Mouse (Mus musculus) urinary bladder, postnatal 25 days (tissue): ENCODE measurements around the gene Actl11.
A peak's percentile ranks its signal among the peaks of the same experiment; 100 is the strongest.

Experiments
- DNase-seq: peaks from one replicate; pipeline ENCODE4 v3.0.0; 2022; ENCODE audit warnings: low spot score

Actl11 gene

DNA sequence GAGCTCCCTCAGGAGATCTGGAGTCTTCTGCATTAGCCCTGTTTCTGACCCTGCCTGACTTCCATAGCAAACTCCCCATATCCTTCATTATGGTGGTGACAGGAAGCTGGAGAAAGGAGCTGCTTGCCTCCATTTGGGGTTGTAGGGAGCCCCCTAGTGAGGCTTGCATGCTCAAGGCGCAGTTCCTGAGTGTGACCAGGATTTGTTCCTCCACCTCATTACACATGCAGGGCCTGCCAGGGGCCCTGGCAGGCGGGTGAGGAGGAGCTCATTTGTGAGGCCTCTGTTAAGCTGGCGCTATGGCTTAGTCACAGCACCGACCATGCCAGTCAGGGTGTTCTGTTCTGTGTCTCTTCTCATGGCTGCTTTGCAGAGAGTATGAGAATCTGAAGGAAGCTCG, 33.6 kb downstream of the Actl11 start:
- no peak for DNase-seq

- DNase-seq = no peak
These were observed 34.6 kb downstream of the Actl11 start for GRCm38 (mm10) chr9:107962916-107963315.

DNA sequence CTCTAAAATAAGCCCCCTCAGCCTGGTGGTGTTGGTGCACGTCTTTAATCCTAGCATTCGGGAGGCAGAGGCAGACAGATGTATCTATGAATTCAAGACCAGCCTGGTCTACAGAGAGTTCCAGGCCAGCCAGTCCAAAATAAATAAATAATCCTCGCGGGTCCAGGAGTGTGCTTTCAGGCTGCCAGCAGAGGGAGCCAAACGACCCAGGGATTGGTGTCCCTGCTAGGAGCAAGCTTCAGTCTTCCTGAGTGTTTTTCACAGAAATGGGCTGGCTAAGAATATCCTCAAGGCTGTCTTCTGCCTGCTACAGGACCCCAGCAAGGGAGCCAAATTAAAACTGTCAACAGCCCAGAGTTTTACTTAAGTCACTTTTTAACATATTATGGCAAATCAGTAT, 35.4 kb downstream of the Actl11 start:
- DNase-seq = peak; percentile 72

DNA sequence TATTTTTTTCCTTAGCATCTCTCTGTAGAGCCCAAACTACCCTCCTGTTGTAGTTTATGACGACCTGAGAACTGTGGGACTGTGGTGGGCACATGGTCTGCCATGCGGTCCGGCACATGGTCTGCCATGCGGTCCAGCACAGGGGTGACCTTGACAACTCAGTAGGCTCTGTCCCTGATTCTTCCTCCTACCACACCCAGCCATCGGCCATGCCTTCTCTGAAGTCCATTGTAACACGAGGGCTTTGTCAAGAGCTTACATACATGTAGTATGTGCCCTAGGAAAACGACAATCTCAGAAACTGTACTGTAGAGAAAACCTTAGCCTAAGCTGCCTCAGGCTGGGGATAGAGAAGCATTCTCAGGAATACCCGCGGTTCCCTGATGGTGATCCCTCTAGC, 36.4 kb downstream of the Actl11 start:
- no peak for DNase-seq

GRCm38 (mm10) chr9:107966676-107967075, 38.4 kb downstream of the Actl11 start:
- no peak for DNase-seq

DNA sequence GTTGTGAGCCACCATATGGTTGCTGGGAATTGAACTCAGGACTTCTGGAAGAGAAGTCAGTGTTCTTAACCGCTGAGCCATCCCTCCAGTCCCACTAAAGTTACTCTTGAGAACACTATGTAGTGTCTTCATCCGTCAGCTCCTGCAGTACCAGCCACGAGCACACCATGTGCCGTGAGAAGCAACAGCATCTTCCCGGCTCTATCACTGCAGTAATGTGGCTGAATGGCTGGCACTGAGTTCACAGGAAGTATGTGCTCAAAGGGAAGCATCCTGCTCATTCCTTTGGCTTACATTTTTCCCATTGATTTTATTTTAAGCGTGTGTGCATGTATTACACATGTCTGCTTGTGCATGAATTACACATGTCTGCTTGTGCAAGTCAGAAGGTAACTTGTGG, 39.2 kb downstream of the Actl11 start:
- no peak for DNase-seq

DNA sequence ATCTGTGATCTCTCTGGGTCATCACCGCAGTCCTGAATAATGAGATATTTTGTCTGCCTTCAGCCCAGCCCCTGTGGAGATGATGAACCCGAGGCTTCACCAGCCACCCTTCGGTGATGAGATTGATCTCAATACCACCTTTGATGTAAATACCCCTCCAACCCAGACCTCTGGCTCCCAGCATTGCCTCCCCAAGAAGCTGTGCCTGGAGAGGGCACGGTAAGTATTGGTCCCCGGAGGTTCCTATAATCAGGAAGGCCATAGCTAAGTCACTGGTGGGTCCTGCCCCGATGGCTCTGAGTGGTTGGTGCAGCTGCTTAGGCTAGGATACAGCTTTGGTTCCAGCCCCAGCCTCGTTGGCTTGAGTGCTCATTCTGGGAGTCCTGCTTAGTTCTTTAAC, 40.3 kb downstream of the Actl11 start:
- DNase-seq = no peak

DNA sequence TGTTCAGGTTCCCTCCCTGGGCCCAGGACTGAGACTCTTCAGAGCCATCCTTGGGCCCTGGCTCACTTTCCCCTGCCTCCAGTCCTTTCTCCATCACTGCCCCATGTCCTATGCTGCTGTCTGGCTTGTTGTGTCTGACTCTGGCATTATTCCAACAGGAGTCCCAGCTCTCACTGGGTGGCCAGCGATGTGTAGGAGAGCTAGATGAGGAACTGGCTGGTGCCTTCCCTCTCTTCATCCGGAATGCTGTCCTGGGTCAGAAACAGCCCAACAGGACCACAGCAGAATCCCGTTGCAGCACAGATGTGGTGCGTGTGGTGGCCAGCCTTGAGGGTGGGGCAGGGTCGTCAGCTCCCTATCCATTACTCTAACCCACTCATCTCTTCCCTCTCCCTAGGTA, 42.0 kb downstream of the Actl11 start:
- no peak for DNase-seq

DNA sequence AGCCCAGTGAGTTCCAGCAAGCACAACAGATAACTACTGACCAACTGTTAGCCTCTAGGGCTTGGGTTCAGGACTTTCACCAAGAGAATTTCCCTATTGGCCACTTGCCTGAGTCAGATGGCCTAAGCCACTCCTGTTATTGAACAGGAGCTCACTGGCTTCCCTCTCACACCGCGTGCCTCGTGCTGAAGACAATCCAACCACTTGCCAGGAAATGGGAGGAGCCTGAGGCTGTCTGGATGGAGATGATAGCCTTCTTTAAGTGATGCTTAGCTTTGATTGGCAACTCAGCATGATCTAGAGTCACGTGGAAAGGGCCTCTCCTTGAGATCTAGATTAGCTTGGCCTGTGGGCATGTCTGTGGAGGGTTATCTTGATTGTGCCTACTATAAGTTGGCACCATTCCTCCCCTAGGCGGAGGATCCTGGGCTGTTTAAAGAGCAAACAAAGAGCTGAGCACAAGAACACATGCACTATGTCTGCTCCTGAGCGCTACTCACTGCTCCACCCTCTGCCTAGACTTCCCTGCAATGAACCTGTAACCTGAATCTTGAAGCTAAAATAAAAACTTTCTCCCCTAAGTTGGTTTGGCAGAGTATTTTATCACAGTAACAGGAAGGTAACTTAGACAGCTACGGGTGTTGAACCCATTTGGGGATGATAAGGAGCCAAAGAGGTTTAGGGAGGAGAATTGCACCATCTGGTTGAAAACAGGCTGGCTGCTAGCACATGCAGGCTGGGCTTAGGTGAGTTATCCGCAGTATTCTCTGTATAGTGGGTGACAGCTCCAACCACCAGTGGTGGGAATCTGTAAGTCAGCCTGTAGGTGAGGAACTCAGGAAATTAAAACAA, 43.6 kb downstream of the Actl11 start:
- DNase-seq = no peak

GRCm38 (mm10) chr9:107974491-107975171, 46.4 kb downstream of the Actl11 start:
- DNase-seq = no peak

GRCm38 (mm10) chr9:107975399-107976386, 47.4 kb downstream of the Actl11 start, which contains the start of gene Uba7:
Gene Uba7 (plus strand): TSS chr9:107975505.
- peak; percentile 35 for DNase-seq

- no peak for DNase-seq
These were observed 50.5 kb downstream of the Actl11 start for GRCm38 (mm10) chr9:107978815-107979214.
